13 mouse cellular contexts compared by ENCODE assay signal in genomic region chr1:64975346-64975745, GRCm38 (mm10). TPM values are rescaled to one million over a fixed set of nuclear protein-coding genes. Genes with fewer than 3 reads are reported as not detected.
DNase-seq lines count a peak whose midpoint lies in the region; ATAC-seq and TF ChIP-seq lines count a peak whose summit lies in the region.
"Had no signal": no experiment of that assay in that cellular context is flagged by ENCODE, and none has a peak within 500 bp of the region (broad histone marks: within the 10 kb centered on the region; RNA-seq: fewer than 3 reads in every experiment).

No protein-coding gene starts in this region.

- H3K4me1 ChIP-seq in forebrain, embryonic 13.5 days: peaks cover 12% of the 10 kb centered on the region
- no peaks in the 10 kb centered on the region; the same call in 1 of the 2 replicates for H3K4me1 ChIP-seq in hindbrain, embryonic 16.5 days (ENCODE audit: control insufficient read depth, insufficient read depth, low read depth, low read length)
- H3K4me1 ChIP-seq in midbrain, postnatal 0 days (ENCODE audit: insufficient read depth, low read length): no peaks in the 10 kb centered on the region
- no peaks in the 10 kb centered on the region for H3K4me1 ChIP-seq in heart, embryonic 10.5 days

- H3K27me3 ChIP-seq in forebrain, embryonic 13.5 days: peaks cover 81% of the 10 kb centered on the region
- no peaks in the 10 kb centered on the region; the same call in 1 of the 2 replicates for H3K27me3 ChIP-seq in hindbrain, embryonic 16.5 days (replicated peaks; ENCODE audit: control insufficient read depth, insufficient read depth, low read length)
- no peaks in the 10 kb centered on the region for H3K27me3 ChIP-seq in midbrain, postnatal 0 days (ENCODE audit: insufficient read depth, low read length)
- no peaks in the 10 kb centered on the region for H3K27me3 ChIP-seq in heart, embryonic 10.5 days (ENCODE audit: insufficient read depth, poor library complexity, severe bottlenecking)
- H3K27me3 ChIP-seq: megakaryocyte, embryonic 14.5 days had no signal

- TF ChIP-seq CTCF in brain, embryonic 14.5 days (IDR thresholded peaks at IDR 0.05; ENCODE audit: borderline replicate concordance, extremely low read depth, insufficient read depth, insufficient read length): no peak
- no peak for TF ChIP-seq CTCF in midbrain, postnatal 0 days (IDR thresholded peaks at IDR 0.05)

- intact Hi-C loops in left cerebral cortex, postnatal 10 days (cut with DNase I): no loop called here

- peak; percentile 90 for DNase-seq in brain, embryonic 14.5 days (ENCODE audit: low read depth)
- DNase-seq in midbrain, postnatal 0 days (ENCODE audit: low spot score): peak; percentile 9
- no peak for DNase-seq in right cerebral cortex, adult 18-20 months
- DNase-seq in left cerebral cortex, postnatal 10 days (ENCODE audit: extremely low spot score in 1 of 2, low spot score in 2 of 2): no peak
- no peak for DNase-seq in heart, embryonic 10.5 days (ENCODE audit: low spot score)
- DNase-seq in frontal cortex, postnatal 25 days (ENCODE audit: low spot score in 2 of 2): no peak
- DNase-seq: cerebellum, adult 9-10 months; gastrocnemius, postnatal 25 days; kidney, adult 2 months had no signal

- H3K27ac ChIP-seq in forebrain, embryonic 13.5 days: no peak overlapping the region
- no peak overlapping the region for H3K27ac ChIP-seq in hindbrain, embryonic 16.5 days (ENCODE audit: low read depth, low read length)
- no peak overlapping the region for H3K27ac ChIP-seq in midbrain, postnatal 0 days (ENCODE audit: low read depth, low read length)
- no peak overlapping the region for H3K27ac ChIP-seq in heart, embryonic 10.5 days

- no peak overlapping the region for H3K4me3 ChIP-seq in forebrain, embryonic 13.5 days
- H3K4me3 ChIP-seq in hindbrain, embryonic 16.5 days (ENCODE audit: low read length): no peak overlapping the region
- no peak overlapping the region for H3K4me3 ChIP-seq in midbrain, postnatal 0 days (ENCODE audit: low read depth, low read length)
- H3K4me3 ChIP-seq in heart, embryonic 10.5 days: no peak overlapping the region
- H3K4me3 ChIP-seq: megakaryocyte, embryonic 14.5 days had no signal

- peak overlapping the region; percentile 16; the same call in 1 of the 2 replicates for H3K9ac ChIP-seq in forebrain, embryonic 13.5 days
- H3K9ac ChIP-seq in hindbrain, embryonic 16.5 days (ENCODE audit: low read depth, low read length): no peak overlapping the region
- H3K9ac ChIP-seq in midbrain, postnatal 0 days (replicated peaks; ENCODE audit: low read length, poor library complexity, severe bottlenecking): no peak overlapping the region

- H3K36me3 ChIP-seq in forebrain, embryonic 13.5 days (ENCODE audit: poor library complexity, severe bottlenecking): no peaks in the 10 kb centered on the region
- H3K36me3 ChIP-seq in hindbrain, embryonic 16.5 days (ENCODE audit: control insufficient read depth, insufficient read depth, low read length): no peaks in the 10 kb centered on the region
- no peaks in the 10 kb centered on the region for H3K36me3 ChIP-seq in midbrain, postnatal 0 days (ENCODE audit: insufficient read depth, low read length)
- H3K36me3 ChIP-seq in heart, embryonic 10.5 days: no peaks in the 10 kb centered on the region

- peak overlapping the region; percentile 35 for H3K4me2 ChIP-seq in forebrain, embryonic 13.5 days
- no peak overlapping the region for H3K4me2 ChIP-seq in hindbrain, embryonic 16.5 days (ENCODE audit: low read length)
- no peak overlapping the region for H3K4me2 ChIP-seq in midbrain, postnatal 0 days (ENCODE audit: low read depth, low read length, poor library complexity, severe bottlenecking)

- no peaks in the 10 kb centered on the region for H3K9me3 ChIP-seq in forebrain, embryonic 13.5 days (replicated peaks)
- no peaks in the 10 kb centered on the region for H3K9me3 ChIP-seq in hindbrain, embryonic 16.5 days (ENCODE audit: control insufficient read depth, low read length)
- H3K9me3 ChIP-seq in midbrain, postnatal 0 days (ENCODE audit: low read length): no peaks in the 10 kb centered on the region
- no peaks in the 10 kb centered on the region for H3K9me3 ChIP-seq in heart, embryonic 10.5 days
- H3K9me3 ChIP-seq: megakaryocyte, embryonic 14.5 days had no signal

- peak; percentile 88 for ATAC-seq in forebrain, embryonic 13.5 days
- ATAC-seq in hindbrain, embryonic 16.5 days: peak; percentile 69
- no peak for ATAC-seq in midbrain, postnatal 0 days (ENCODE audit: low FRiP score)

- no peak for TF ChIP-seq POLR2A in brain, embryonic 14.5 days (IDR thresholded peaks at IDR 0.05; ENCODE audit: borderline replicate concordance, extremely low read depth, insufficient read depth, insufficient read length, poor library complexity, severe bottlenecking)

- under 1% methylated on average over 7 of the region's 7 CpGs for WGBS in forebrain, embryonic 13.5 days
- 7% methylated on average over 7 of the region's 7 CpGs for whole genome bisulfite sequencing in hindbrain, embryonic 16.5 days
- 10% methylated on average over 7 of the region's 7 CpGs for WGBS in midbrain, postnatal 0 days
- 57% methylated on average over 7 of the region's 7 CpGs for WGBS in heart, embryonic 10.5 days

RNA-seq across cellular contexts. Expression of gene Plekhm3, which starts 18.7 kb away (rescaled TPM):
- polyA plus RNA-seq in brain, embryonic 14.5 days (2012; rRNA removed): 5.3 and 7.4 TPM in 2 replicates
- polyA plus RNA-seq in forebrain, embryonic 13.5 days (2015; fragmentation: Nextera tagmentation; extraction: Ambion mirVana): 7.5 and 9.4 TPM in 2 replicates
- polyA plus RNA-seq in hindbrain, embryonic 16.5 days (2015; fragmentation: Nextera tagmentation; extraction: Ambion mirVana): 8.7 and 9.4 TPM in 2 replicates
- total RNA-seq in midbrain, postnatal 0 days (2014; rRNA removed): 14.6 and 21.9 TPM in 2 replicates
- polyA plus RNA-seq in midbrain, postnatal 0 days (2015; fragmentation: Nextera tagmentation; extraction: Ambion mirVana): 5.6 and 5.9 TPM in 2 replicates
- 10 to 100 TPM; 27.1 to 32.2 TPM for total RNA-seq in left cerebral cortex, postnatal 10 days (2021)
- 9.3 TPM in 2 replicates for polyA plus RNA-seq in heart, embryonic 10.5 days (2016; fragmentation: Nextera tagmentation; extraction: Ambion mirVana)

RNA-seq across cellular contexts. Expression of gene Akr1cl, which starts 57.2 kb away (rescaled TPM):
- polyA plus RNA-seq in brain, embryonic 14.5 days (2012; rRNA removed): 0.05 TPM in 2 replicates
- 0.10 TPM in 1 of 2 replicates, not detected in the other for polyA plus RNA-seq in forebrain, embryonic 13.5 days (2015; fragmentation: Nextera tagmentation; extraction: Ambion mirVana)
- polyA plus RNA-seq in hindbrain, embryonic 16.5 days (2015; fragmentation: Nextera tagmentation; extraction: Ambion mirVana): not detected in 2 replicates
- total RNA-seq in midbrain, postnatal 0 days (2014; rRNA removed): not detected in 2 replicates
- not detected in 2 replicates for polyA plus RNA-seq in midbrain, postnatal 0 days (2015; fragmentation: Nextera tagmentation; extraction: Ambion mirVana)
- total RNA-seq in left cerebral cortex, postnatal 10 days (2021): not detected
- polyA plus RNA-seq in heart, embryonic 10.5 days (2016; fragmentation: Nextera tagmentation; extraction: Ambion mirVana): 0.78 and 0.94 TPM in 2 replicates
- total RNA-seq: gastrocnemius, postnatal 25 days; left cerebral cortex, postnatal 25 days had no signal

Comparison
In these comparisons a context has a peak if more than half of its experiments do, and no peak if none do; other contexts are left out.
1. DNase-seq: peak in brain, embryonic 14.5 days (single experiment) and midbrain, postnatal 0 days (single experiment); none in right cerebral cortex, adult 18-20 months (single experiment), left cerebral cortex, postnatal 10 days (0 of 2), heart, embryonic 10.5 days (single experiment) and frontal cortex, postnatal 25 days (0 of 2).